Mouse (Mus musculus) myocyte (in vitro differentiated cells): Measurements from ENCODE around the gene Daxx.

Experiments used
- MYOG ChIP-seq, 3 experiments: IDR thresholded peaks; one replicate each; pipeline ENCODE4 v1.6.1; 2011; ENCODE audit warnings: control low read depth in 2 of 3, low read depth in 2 of 3, mild to moderate bottlenecking in 2 of 3; ENCODE audit not compliant: insufficient read length in 2 of 3, control insufficient read depth in 1 of 3, insufficient read depth in 1 of 3
- POLR2A ChIP-seq: IDR thresholded peaks from one replicate; pipeline ENCODE4 v1.6.1; 2011; ENCODE audit warnings: low read depth, mild to moderate bottlenecking, control low read depth, moderate library complexity; ENCODE audit not compliant: insufficient read length
- TCF12 ChIP-seq: IDR thresholded peaks from one replicate; pipeline ENCODE4 v1.6.1; 2011; ENCODE audit warnings: mild to moderate bottlenecking, control low read depth; ENCODE audit not compliant: poor library complexity, insufficient read depth, severe bottlenecking
- USF1 ChIP-seq: IDR thresholded peaks from one replicate; pipeline ENCODE4 v1.6.1; 2011; ENCODE audit warnings: low read depth, mild to moderate bottlenecking, control low read depth, moderate library complexity

DNA sequence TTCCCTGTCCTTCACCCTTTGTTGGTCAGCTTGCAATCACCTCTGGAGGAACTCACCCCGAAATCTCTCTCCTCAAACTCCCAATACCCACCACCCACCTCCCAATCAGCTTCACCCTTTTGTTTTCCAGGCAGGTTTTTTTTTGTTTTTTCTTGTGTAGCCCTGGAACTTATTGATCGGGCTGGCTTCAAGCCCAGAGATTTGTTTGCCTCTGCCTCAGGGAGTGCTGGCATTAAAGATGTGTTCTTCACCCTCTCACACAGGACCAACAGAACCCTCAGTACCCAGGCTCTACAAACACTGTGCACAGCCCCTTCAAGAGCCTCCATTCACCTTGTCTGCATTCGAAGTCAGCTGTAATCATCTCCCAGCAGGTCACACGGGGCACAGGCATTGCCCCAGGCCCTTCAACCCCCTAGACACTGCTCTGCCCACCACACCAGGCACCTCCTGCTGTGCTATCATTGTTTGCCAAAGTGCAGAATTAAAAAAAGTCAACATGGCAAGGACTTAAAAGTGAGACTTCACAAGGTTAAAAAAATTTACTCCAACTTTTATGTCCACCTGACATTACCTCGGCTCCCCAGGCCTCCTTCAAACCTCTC, 44.8 kb downstream of the Daxx start:
- TF ChIP-seq POLR2A (peak; percentile 37), TCF12 (no peak), MYOG (IDR thresholded peaks at IDR 0.05; ENCODE audit: control insufficient read depth in 1 of 3, insufficient read depth in 1 of 3, insufficient read length in 2 of 3, low read depth in 2 of 3) (no peak), USF1 (no peak)
